Mouse (Mus musculus): ENCODE measurements around the gene Mboat7. TPM values are rescaled to one million over a fixed set of nuclear protein-coding genes. Genes with fewer than 3 reads are reported as not detected.
"Not testable (repeated sequence)": the region's sequence is repeated elsewhere in the genome, so short reads cannot be mapped to it uniquely, and the experiment has no call there.

The Mboat7 gene
- 34.4 and 55.9 TPM in 2 replicates for total RNA-seq (2012; rRNA removed)

GRCm38 (mm10) chr7:3692987-3693808 lies at the start of gene Mboat7:
Gene Mboat7 (minus strand): TSS chr7:3693523.
- Histone ChIP-seq H3K9ac (ENCODE audit: insufficient read depth, low read depth, low read length, poor library complexity, severe bottlenecking) (peak within 1 kb of the TSS; percentile 90), H3K27ac (ENCODE audit: insufficient read depth, low read depth, low read length, poor library complexity, severe bottlenecking) (peak within 1 kb of the TSS; percentile 89), H3K9me3 (ENCODE audit: control insufficient read depth, insufficient read depth, low read depth, low read length) (no peaks in the 10 kb centered on the region), H3K4me1 (ENCODE audit: control insufficient read depth in 2 of 2, insufficient read depth in 2 of 2, low read length in 2 of 2, poor library complexity in 1 of 2) (0 out of 4 replicates have a peak, but pooled peaks cover 0 to 2% of the 10 kb centered on the region in 2 experiments), H3K4me3 (ENCODE audit: insufficient read depth in 1 of 2, low read depth in 1 of 2, low read length in 2 of 2, poor library complexity in 1 of 2, severe bottlenecking in 1 of 2) (peak within 1 kb of the TSS; percentile 86 to 93), H3K36me3 (ENCODE audit: control insufficient read depth, insufficient read depth, low read length, poor library complexity, severe bottlenecking) (peaks cover 4% of the 10 kb centered on the region)
- in situ Hi-C loops (cut with MboI; ENCODE audit: low sequenced_read_pairs in 2 of 2, unreplicated experiment in 2 of 2): no loop called here
- peak; percentile 99 for DNase-seq (ENCODE audit: low read depth, low spot score)
- TF ChIP-seq HCFC1 (IDR thresholded peaks at IDR 0.05; ENCODE audit: borderline replicate concordance, insufficient read depth, low read length) (peak; percentile 26; the same call in 1 of the 2 replicates), CHD2 (IDR thresholded peaks at IDR 0.05; ENCODE audit: low read depth, low read length) (no peak)

- H3K9ac ChIP-seq (ENCODE audit: insufficient read depth, low read depth, low read length, poor library complexity, severe bottlenecking); H3K9me3 ChIP-seq (ENCODE audit: control insufficient read depth, insufficient read depth, low read depth, low read length); in situ Hi-C loops (cut with MboI; ENCODE audit: low sequenced_read_pairs in 2 of 2, unreplicated experiment in 2 of 2); DNase-seq (ENCODE audit: low read depth, low spot score); H3K4me1 ChIP-seq (ENCODE audit: control insufficient read depth in 2 of 2, insufficient read depth in 2 of 2, low read length in 2 of 2, poor library complexity in 1 of 2); H3K36me3 ChIP-seq (ENCODE audit: control insufficient read depth, insufficient read depth, low read length, poor library complexity, severe bottlenecking); H3K4me3 ChIP-seq (ENCODE audit: insufficient read depth in 1 of 2, low read depth in 1 of 2, low read length in 2 of 2, poor library complexity in 1 of 2, severe bottlenecking in 1 of 2); H3K27ac ChIP-seq (ENCODE audit: insufficient read depth, low read depth, low read length, poor library complexity, severe bottlenecking): not testable (repeated sequence)
These were observed 39.4 kb upstream of the Mboat7 start for GRCm38 (mm10) chr7:3732675-3733074.

- H3K9ac ChIP-seq (ENCODE audit: insufficient read depth, low read depth, low read length, poor library complexity, severe bottlenecking); DNase-seq (ENCODE audit: low read depth, low spot score); in situ Hi-C loops (cut with MboI; ENCODE audit: low sequenced_read_pairs in 2 of 2, unreplicated experiment in 2 of 2); H3K4me1 ChIP-seq (ENCODE audit: control insufficient read depth in 2 of 2, insufficient read depth in 2 of 2, low read length in 2 of 2, poor library complexity in 1 of 2); H3K36me3 ChIP-seq (ENCODE audit: control insufficient read depth, insufficient read depth, low read length, poor library complexity, severe bottlenecking); H3K4me3 ChIP-seq (ENCODE audit: insufficient read depth in 1 of 2, low read depth in 1 of 2, low read length in 2 of 2, poor library complexity in 1 of 2, severe bottlenecking in 1 of 2); H3K27ac ChIP-seq (ENCODE audit: insufficient read depth, low read depth, low read length, poor library complexity, severe bottlenecking); H3K9me3 ChIP-seq (ENCODE audit: control insufficient read depth, insufficient read depth, low read depth, low read length): not testable (repeated sequence)
These were observed 32.1 kb upstream of the Mboat7 start for GRCm38 (mm10) chr7:3725459-3725858.

GRCm38 (mm10) chr7:3720268-3720667 lies 26.9 kb upstream of the Mboat7 start, which contains the start of gene Pirb:
Gene Pirb (minus strand): TSS chr7:3720391.
- H3K9me3 ChIP-seq (ENCODE audit: control insufficient read depth, insufficient read depth, low read depth, low read length); H3K36me3 ChIP-seq (ENCODE audit: control insufficient read depth, insufficient read depth, low read length, poor library complexity, severe bottlenecking); H3K4me1 ChIP-seq (ENCODE audit: control insufficient read depth in 2 of 2, insufficient read depth in 2 of 2, low read length in 2 of 2, poor library complexity in 1 of 2); H3K4me3 ChIP-seq (ENCODE audit: insufficient read depth in 1 of 2, low read depth in 1 of 2, low read length in 2 of 2, poor library complexity in 1 of 2, severe bottlenecking in 1 of 2); H3K27ac ChIP-seq (ENCODE audit: insufficient read depth, low read depth, low read length, poor library complexity, severe bottlenecking); DNase-seq (ENCODE audit: low read depth, low spot score); in situ Hi-C loops (cut with MboI; ENCODE audit: low sequenced_read_pairs in 2 of 2, unreplicated experiment in 2 of 2); H3K9ac ChIP-seq (ENCODE audit: insufficient read depth, low read depth, low read length, poor library complexity, severe bottlenecking): not testable (repeated sequence)

GRCm38 (mm10) chr7:3715249-3715648 lies 21.9 kb upstream of the Mboat7 start:
- Histone ChIP-seq H3K36me3 (ENCODE audit: control insufficient read depth, insufficient read depth, low read length, poor library complexity, severe bottlenecking) (no peaks in the 10 kb centered on the region), H3K4me1 (ENCODE audit: control insufficient read depth in 2 of 2, insufficient read depth in 2 of 2, low read length in 2 of 2, poor library complexity in 1 of 2) (no peaks in the 10 kb centered on the region), H3K4me3 (ENCODE audit: insufficient read depth in 1 of 2, low read depth in 1 of 2, low read length in 2 of 2, poor library complexity in 1 of 2, severe bottlenecking in 1 of 2) (no peak overlapping the region), H3K9me3 (ENCODE audit: control insufficient read depth, insufficient read depth, low read depth, low read length) (no peaks in the 10 kb centered on the region), H3K9ac (ENCODE audit: insufficient read depth, low read depth, low read length, poor library complexity, severe bottlenecking) (no peak overlapping the region), H3K27ac (ENCODE audit: insufficient read depth, low read depth, low read length, poor library complexity, severe bottlenecking) (no peak overlapping the region)
- no peak for DNase-seq (ENCODE audit: low read depth, low spot score)
- TF ChIP-seq ZC3H11A (IDR thresholded peaks at IDR 0.05; ENCODE audit: borderline replicate concordance, low read depth, low read length) (no peak), CHD2 (IDR thresholded peaks at IDR 0.05; ENCODE audit: low read depth, low read length) (no peak), ZNF384 (IDR thresholded peaks at IDR 0.05; ENCODE audit: low read depth, low read length) (no peak), HCFC1 (IDR thresholded peaks at IDR 0.05; ENCODE audit: borderline replicate concordance, insufficient read depth, low read length) (no peak), MAFK (IDR thresholded peaks at IDR 0.05; ENCODE audit: insufficient read depth, low read depth, low read length) (no peak)
- in situ Hi-C loops (cut with MboI; ENCODE audit: low sequenced_read_pairs in 2 of 2, unreplicated experiment in 2 of 2): no loop called here
